Mouse (Mus musculus): ENCODE measurements around the gene Tsc2. TPM values are rescaled to one million over a fixed set of nuclear protein-coding genes. Genes with fewer than 3 reads are reported as not detected.

Tsc2 gene
- polyA plus RNA-seq, 1 experiment from 2014 or later: 25.8 TPM

GRCm38 (mm10) chr17:24644875-24645721 is 12.7 kb upstream of the Tsc2 start:
- no peak for TF ChIP-seq CTCF (IDR thresholded peaks at IDR 0.05; ENCODE audit: low read depth)
- peaks cover 14% of the 10 kb centered on the region; the same call in 1 of the 2 replicates for H3K36me3 ChIP-seq (ENCODE audit: control insufficient read depth, insufficient read depth)
- H3K9me3 ChIP-seq (ENCODE audit: control insufficient read depth): no peaks in the 10 kb centered on the region
- ATAC-seq: no peak
- 0 out of 2 replicates have a peak, but pooled peaks cover 4% of the 10 kb centered on the region for H3K4me1 ChIP-seq (replicated peaks; ENCODE audit: control insufficient read depth, insufficient read depth, low read length)
- no peak overlapping the region for H3K4me3 ChIP-seq (ENCODE audit: low read depth, low read length)
- no peaks in the 10 kb centered on the region for H3K27me3 ChIP-seq (replicated peaks; ENCODE audit: control insufficient read depth, insufficient read depth, low read length)
- H3K27ac ChIP-seq (ENCODE audit: low read depth, low read length): peak overlapping the region; percentile 75
- 70% methylated on average over 9 of the region's 9 CpGs for WGBS
- peak overlapping the region; percentile 32; the same call in 1 of the 2 replicates for H3K4me2 ChIP-seq (replicated peaks; ENCODE audit: low read depth)
- H3K9ac ChIP-seq (ENCODE audit: low read depth, low read length): no peak overlapping the region

- no peak for TF ChIP-seq CTCF (IDR thresholded peaks at IDR 0.05; ENCODE audit: low read depth)
- H3K36me3 ChIP-seq (ENCODE audit: control insufficient read depth, insufficient read depth): peaks cover 16% of the 10 kb centered on the region; the same call in 1 of the 2 replicates
- no peak overlapping the region for H3K9ac ChIP-seq (ENCODE audit: low read depth, low read length)
- no peaks in the 10 kb centered on the region for H3K9me3 ChIP-seq (ENCODE audit: control insufficient read depth)
- H3K4me2 ChIP-seq (replicated peaks; ENCODE audit: low read depth): 0 out of 2 replicates have a peak overlapping the region, but pooled peaks have one; percentile 32
- H3K4me3 ChIP-seq (ENCODE audit: low read depth, low read length): no peak overlapping the region
- no peak for ATAC-seq
- peak overlapping the region; percentile 75 for H3K27ac ChIP-seq (ENCODE audit: low read depth, low read length)
- 48% methylated on average over 7 of the region's 7 CpGs for WGBS
- no peaks in the 10 kb centered on the region for H3K4me1 ChIP-seq (replicated peaks; ENCODE audit: control insufficient read depth, insufficient read depth, low read length)
- H3K27me3 ChIP-seq (replicated peaks; ENCODE audit: control insufficient read depth, insufficient read depth, low read length): no peaks in the 10 kb centered on the region
Measured at GRCm38 (mm10) chr17:24644030-24644715, 11.7 kb upstream of the Tsc2 start.

- no peak for ATAC-seq
- H3K4me3 ChIP-seq (ENCODE audit: low read depth, low read length): no peak overlapping the region
Measured at GRCm38 (mm10) chr17:24642791-24643343, 10.4 kb upstream of the Tsc2 start.

GRCm38 (mm10) chr17:24641944-24642343 is 9.5 kb upstream of the Tsc2 start:
- Histone ChIP-seq H3K9me3 (ENCODE audit: control insufficient read depth) (no peaks in the 10 kb centered on the region), H3K36me3 (ENCODE audit: control insufficient read depth, insufficient read depth) (peaks cover 16% of the 10 kb centered on the region; the same call in 1 of the 2 replicates), H3K4me1 (replicated peaks; ENCODE audit: control insufficient read depth, insufficient read depth, low read length) (no peaks in the 10 kb centered on the region), H3K27me3 (replicated peaks; ENCODE audit: control insufficient read depth, insufficient read depth, low read length) (no peaks in the 10 kb centered on the region), H3K4me3 (ENCODE audit: low read depth, low read length) (no peak overlapping the region), H3K9ac (ENCODE audit: low read depth, low read length) (no peak overlapping the region), H3K27ac (ENCODE audit: low read depth, low read length) (no peak overlapping the region), H3K4me2 (replicated peaks; ENCODE audit: low read depth) (no peak overlapping the region)
- TF ChIP-seq CTCF (IDR thresholded peaks at IDR 0.05; ENCODE audit: low read depth): no peak
- WGBS: 91% methylated on average over 14 of the region's 14 CpGs
- ATAC-seq: no peak

More at GRCm38 (mm10) chr17:24642791-24643343, 10.4 kb upstream of the Tsc2 start:
- Histone ChIP-seq H3K36me3 (ENCODE audit: control insufficient read depth, insufficient read depth) (peaks cover 16% of the 10 kb centered on the region; the same call in 1 of the 2 replicates), H3K4me1 (replicated peaks; ENCODE audit: control insufficient read depth, insufficient read depth, low read length) (no peaks in the 10 kb centered on the region), H3K9ac (ENCODE audit: low read depth, low read length) (no peak overlapping the region), H3K9me3 (ENCODE audit: control insufficient read depth) (no peaks in the 10 kb centered on the region), H3K4me2 (replicated peaks; ENCODE audit: low read depth) (peak overlapping the region; percentile 32), H3K27me3 (replicated peaks; ENCODE audit: control insufficient read depth, insufficient read depth, low read length) (no peaks in the 10 kb centered on the region), H3K27ac (ENCODE audit: low read depth, low read length) (no peak overlapping the region)
- WGBS: 69% methylated on average over 6 of the region's 6 CpGs
- no peak for TF ChIP-seq CTCF (IDR thresholded peaks at IDR 0.05; ENCODE audit: low read depth)

GRCm38 (mm10) chr17:24640581-24640980 is 8.2 kb upstream of the Tsc2 start:
- WGBS: 94% methylated on average over 15 of the region's 15 CpGs
- H3K4me2 ChIP-seq (replicated peaks; ENCODE audit: low read depth): no peak overlapping the region
- no peaks in the 10 kb centered on the region for H3K27me3 ChIP-seq (replicated peaks; ENCODE audit: control insufficient read depth, insufficient read depth, low read length)
- no peak overlapping the region for H3K27ac ChIP-seq (ENCODE audit: low read depth, low read length)
- no peaks in the 10 kb centered on the region for H3K4me1 ChIP-seq (replicated peaks; ENCODE audit: control insufficient read depth, insufficient read depth, low read length)
- TF ChIP-seq CTCF (IDR thresholded peaks at IDR 0.05; ENCODE audit: low read depth): no peak
- H3K9ac ChIP-seq (ENCODE audit: low read depth, low read length): no peak overlapping the region
- no peak for ATAC-seq
- no peaks in the 10 kb centered on the region for H3K9me3 ChIP-seq (ENCODE audit: control insufficient read depth)
- peaks cover 16% of the 10 kb centered on the region; the same call in 1 of the 2 replicates for H3K36me3 ChIP-seq (ENCODE audit: control insufficient read depth, insufficient read depth)
- no peak overlapping the region for H3K4me3 ChIP-seq (ENCODE audit: low read depth, low read length)

- peak overlapping the region; percentile 41 for H3K27ac ChIP-seq (ENCODE audit: low read depth, low read length)
- ATAC-seq: no peak
- no peak overlapping the region for H3K4me3 ChIP-seq (ENCODE audit: low read depth, low read length)
- no peak overlapping the region for H3K9ac ChIP-seq (ENCODE audit: low read depth, low read length)
- no peaks in the 10 kb centered on the region for H3K27me3 ChIP-seq (replicated peaks; ENCODE audit: control insufficient read depth, insufficient read depth, low read length)
- no peaks in the 10 kb centered on the region for H3K9me3 ChIP-seq (ENCODE audit: control insufficient read depth)
- no peak for TF ChIP-seq CTCF (IDR thresholded peaks at IDR 0.05; ENCODE audit: low read depth)
- WGBS: 88% methylated on average over 7 of the region's 7 CpGs
- no peaks in the 10 kb centered on the region for H3K4me1 ChIP-seq (replicated peaks; ENCODE audit: control insufficient read depth, insufficient read depth, low read length)
- peaks cover 16% of the 10 kb centered on the region; the same call in 1 of the 2 replicates for H3K36me3 ChIP-seq (ENCODE audit: control insufficient read depth, insufficient read depth)
- H3K4me2 ChIP-seq (replicated peaks; ENCODE audit: low read depth): no peak overlapping the region
Measured at GRCm38 (mm10) chr17:24640119-24640518, 7.7 kb upstream of the Tsc2 start.
